Mouse (Mus musculus) olfactory bulb, adult 2 months (tissue): ENCODE data around the gene Gabbr1.

ENCODE experiments used
- CTCF ChIP-seq: fragments of 200-500 bp; IDR thresholded peaks from 2 replicates; pipeline ENCODE4 v1.5.1; 2012; ENCODE audit warnings: low read depth, mild to moderate bottlenecking, low read length, moderate library complexity; ENCODE audit not compliant: insufficient read depth
- POLR2A ChIP-seq: fragments of 200-500 bp; IDR thresholded peaks from 2 replicates; pipeline ENCODE4 v1.6.1; 2012; ENCODE audit warnings: mild to moderate bottlenecking, low read depth, low read length, moderate library complexity; ENCODE audit not compliant: insufficient read depth

DNA sequence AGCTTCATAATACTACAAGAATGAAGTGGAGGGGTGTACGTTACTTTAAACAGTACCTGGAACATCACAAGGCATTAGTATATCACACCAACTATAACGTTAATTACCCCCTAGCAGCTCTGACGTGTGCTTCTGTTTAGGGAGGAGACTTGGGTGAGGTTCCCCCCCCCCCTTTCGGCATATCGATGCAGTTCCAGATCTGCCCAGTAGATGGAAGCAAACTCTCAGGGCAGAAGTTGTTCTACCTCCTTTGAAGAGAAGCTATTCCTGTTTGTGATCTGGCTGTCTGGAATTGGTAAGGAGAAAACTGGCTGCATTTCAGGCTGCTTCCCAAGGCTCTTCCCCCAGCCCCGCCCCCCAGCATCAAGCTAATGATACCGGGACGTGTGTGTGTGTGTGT lies 37.6 kb downstream of the Gabbr1 start:
- TF ChIP-seq POLR2A (no peak), CTCF (peak; percentile 49)
